Mouse (Mus musculus): ENCODE results near the gene Egf. TPM values are rescaled to one million over a fixed set of nuclear protein-coding genes. Genes with fewer than 3 reads are reported as not detected.

The Egf gene
- polyA plus RNA-seq, 1 experiment from 2014 or later: 0.85 TPM

DNA sequence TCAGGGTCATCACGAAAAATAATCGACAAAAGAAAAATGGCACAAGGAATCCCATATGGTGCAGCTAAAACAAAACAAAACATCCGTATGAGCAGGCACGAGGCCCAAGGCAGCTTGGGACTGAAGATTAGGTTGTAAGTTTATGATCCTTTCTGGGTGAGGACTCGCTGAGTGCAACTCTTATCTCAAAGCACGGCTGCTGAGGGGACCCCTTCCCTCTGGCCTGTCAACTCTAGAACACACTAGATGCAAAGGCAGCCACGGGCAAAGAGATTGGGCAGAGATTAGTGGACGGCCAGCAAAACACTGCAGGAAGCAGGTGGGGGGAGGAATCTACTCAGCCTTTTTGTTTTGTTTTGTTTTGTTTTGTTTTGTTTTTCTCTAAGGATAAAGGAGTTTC, 121.6 kb downstream of the Egf start:
- 38% methylated on average over 8 of the region's 8 CpGs for WGBS
- no peak for ATAC-seq
- no peaks in the 10 kb centered on the region for H3K9me3 ChIP-seq (ENCODE audit: control insufficient read depth)

DNA sequence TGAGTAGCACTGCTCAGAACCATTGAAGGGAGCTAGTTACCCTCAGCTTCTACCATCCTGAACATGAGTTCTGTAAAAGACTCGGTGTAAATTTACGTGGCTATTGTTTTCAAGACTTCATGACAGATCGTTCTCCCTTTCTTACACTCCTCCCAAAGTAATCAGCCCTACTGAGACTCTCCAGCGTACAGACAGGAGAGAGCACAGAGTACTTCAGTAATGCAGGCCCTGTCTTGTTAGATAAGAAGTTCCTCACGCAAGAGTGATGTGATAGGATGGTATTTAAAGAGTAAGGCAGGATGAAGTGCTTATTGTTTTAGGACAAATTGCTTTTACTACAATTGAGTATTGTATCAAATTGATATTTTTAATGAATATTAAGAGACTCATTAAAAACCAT, 123.3 kb downstream of the Egf start:
- no peak overlapping the region for H3K4me3 ChIP-seq (ENCODE audit: low read depth, low read length)
- H3K36me3 ChIP-seq (ENCODE audit: control insufficient read depth, insufficient read depth): peaks cover 15% of the 10 kb centered on the region; the same call in 1 of the 2 replicates
- H3K9ac ChIP-seq (ENCODE audit: low read depth, low read length): no peak overlapping the region
- no peak for TF ChIP-seq CTCF (IDR thresholded peaks at IDR 0.05; ENCODE audit: low read depth)
- 87% methylated on average over 5 of the region's 5 CpGs for WGBS
- no peaks in the 10 kb centered on the region for H3K4me1 ChIP-seq (replicated peaks; ENCODE audit: control insufficient read depth, insufficient read depth, low read length)
- H3K27ac ChIP-seq (ENCODE audit: low read depth, low read length): no peak overlapping the region
- H3K9me3 ChIP-seq (ENCODE audit: control insufficient read depth): no peaks in the 10 kb centered on the region
- no peaks in the 10 kb centered on the region for H3K27me3 ChIP-seq (replicated peaks; ENCODE audit: control insufficient read depth, insufficient read depth, low read length)
- no peak overlapping the region for H3K4me2 ChIP-seq (replicated peaks; ENCODE audit: low read depth)
- no peak for ATAC-seq

More for the DNA sequence above, 121.6 kb downstream of the Egf start:
- Histone ChIP-seq H3K9ac (ENCODE audit: low read depth, low read length) (no peak overlapping the region), H3K4me3 (ENCODE audit: low read depth, low read length) (no peak overlapping the region), H3K36me3 (ENCODE audit: control insufficient read depth, insufficient read depth) (peaks cover 15% of the 10 kb centered on the region), H3K4me2 (replicated peaks; ENCODE audit: low read depth) (no peak overlapping the region), H3K4me1 (replicated peaks; ENCODE audit: control insufficient read depth, insufficient read depth, low read length) (no peaks in the 10 kb centered on the region), H3K27ac (ENCODE audit: low read depth, low read length) (no peak overlapping the region), H3K27me3 (replicated peaks; ENCODE audit: control insufficient read depth, insufficient read depth, low read length) (no peaks in the 10 kb centered on the region)
- no peak for TF ChIP-seq CTCF (IDR thresholded peaks at IDR 0.05; ENCODE audit: low read depth)

DNA sequence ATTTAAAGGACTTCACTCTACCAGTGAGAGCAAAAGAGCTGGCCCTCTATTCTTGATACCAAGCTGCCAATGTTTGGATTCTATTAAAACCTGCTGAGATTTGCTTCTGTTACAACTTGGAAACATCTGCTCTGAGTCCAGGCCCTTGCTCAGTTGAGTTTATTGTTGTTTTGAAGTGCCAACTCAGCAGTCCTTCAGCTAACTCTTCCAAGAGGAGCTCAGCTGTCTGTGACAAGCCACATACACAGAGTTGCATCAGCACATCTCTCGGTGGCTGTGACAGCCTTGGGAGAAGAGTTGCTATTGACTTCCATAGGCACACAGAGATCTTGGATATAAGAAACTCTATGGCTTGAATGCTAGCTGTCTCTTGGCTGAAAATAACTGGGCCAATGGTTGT, 124.1 kb downstream of the Egf start:
- Histone ChIP-seq H3K27ac (ENCODE audit: low read depth, low read length) (no peak overlapping the region), H3K36me3 (ENCODE audit: control insufficient read depth, insufficient read depth) (peaks cover 15% of the 10 kb centered on the region; the same call in 1 of the 2 replicates), H3K4me2 (replicated peaks; ENCODE audit: low read depth) (no peak overlapping the region), H3K4me1 (replicated peaks; ENCODE audit: control insufficient read depth, insufficient read depth, low read length) (no peaks in the 10 kb centered on the region), H3K9ac (ENCODE audit: low read depth, low read length) (no peak overlapping the region), H3K9me3 (ENCODE audit: control insufficient read depth) (no peaks in the 10 kb centered on the region), H3K4me3 (ENCODE audit: low read depth, low read length) (no peak overlapping the region), H3K27me3 (replicated peaks; ENCODE audit: control insufficient read depth, insufficient read depth, low read length) (no peaks in the 10 kb centered on the region)
- 59% methylated on average over 1 of the region's 1 CpGs for WGBS
- no peak for ATAC-seq
- TF ChIP-seq CTCF (IDR thresholded peaks at IDR 0.05; ENCODE audit: low read depth): no peak

Small RNA genes lying within 50 kb of the gene (microRNA-seq; reads per million reads assigned to microRNA genes)
- not detected for gene Gm24515

Other genes with a start within 250 kb of the Egf start
- 34.5 and 36.5 TPM in 2 replicates for gene Elovl6, start 223.0 kb downstream of the Egf start, polyA plus RNA-seq (2015; fragmentation: Nextera tagmentation; extraction: Ambion mirVana)
- gene Lrit3, start 48.7 kb upstream of the Egf start, polyA plus RNA-seq (2015; fragmentation: Nextera tagmentation; extraction: Ambion mirVana): 0.05 TPM in 1 of 2 replicates, not detected in the other
- gene Rrh, start 67.3 kb upstream of the Egf start, polyA plus RNA-seq (2015; fragmentation: Nextera tagmentation; extraction: Ambion mirVana): 0.12 TPM in 1 of 2 replicates, not detected in the other
- gene Gar1, start 76.1 kb upstream of the Egf start, polyA plus RNA-seq (2015; fragmentation: Nextera tagmentation; extraction: Ambion mirVana): 29.6 and 31.1 TPM in 2 replicates
- gene Cfi, start 80.6 kb upstream of the Egf start, polyA plus RNA-seq (2015; fragmentation: Nextera tagmentation; extraction: Ambion mirVana): 54.6 and 55.6 TPM in 2 replicates
- 29.1 TPM in 2 replicates for gene Pla2g12a, start 123.3 kb upstream of the Egf start, polyA plus RNA-seq (2015; fragmentation: Nextera tagmentation; extraction: Ambion mirVana)
- gene Casp6, start 146.1 kb upstream of the Egf start, polyA plus RNA-seq (2015; fragmentation: Nextera tagmentation; extraction: Ambion mirVana): 132 and 135 TPM in 2 replicates
- 4.1 and 4.7 TPM in 2 replicates for gene Mcub, start 214.9 kb upstream of the Egf start, polyA plus RNA-seq (2015; fragmentation: Nextera tagmentation; extraction: Ambion mirVana)

Data from intestine, postnatal 0 days (tissue).